Mouse (Mus musculus): Measurements from ENCODE around the gene Clec3a.

Gene Clec3a

GRCm38 (mm10) chr8:114417786-114418185, at the start of gene Clec3a:
Gene Clec3a (plus strand): TSS chr8:114418086.
- DNase-seq = no peak

GRCm38 (mm10) chr8:114369038-114369976, 48.6 kb upstream of the Clec3a start:
- peak; percentile 84 for DNase-seq

GRCm38 (mm10) chr8:114374390-114374789, 43.5 kb upstream of the Clec3a start:
- no peak for DNase-seq

- DNase-seq = no peak
These were observed 33.7 kb upstream of the Clec3a start for GRCm38 (mm10) chr8:114384189-114384588.

DNA sequence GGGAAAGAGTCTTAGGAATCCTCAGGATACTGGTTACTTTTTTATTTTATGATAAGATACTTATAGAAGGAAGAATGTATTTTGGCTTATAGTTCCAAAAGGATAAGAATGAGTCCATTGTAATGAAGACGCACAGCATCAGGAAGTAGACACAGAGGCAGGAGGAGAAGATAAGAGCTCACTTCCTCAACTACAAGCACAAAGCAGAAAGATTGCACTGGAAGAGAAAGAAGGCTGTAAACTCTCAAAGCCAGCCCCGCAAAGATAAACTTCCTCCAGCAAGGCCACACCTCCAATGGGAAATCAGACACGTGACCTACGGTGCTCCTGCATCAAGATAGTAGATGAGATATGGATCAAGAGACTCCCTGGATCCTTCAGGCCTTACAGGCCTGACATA, 30.4 kb upstream of the Clec3a start:
- no peak for DNase-seq

- no peak for DNase-seq
These were observed 27.2 kb upstream of the Clec3a start for GRCm38 (mm10) chr8:114390465-114391254.

- no peak for DNase-seq
These were observed 19.6 kb upstream of the Clec3a start for GRCm38 (mm10) chr8:114398326-114398725.

DNA sequence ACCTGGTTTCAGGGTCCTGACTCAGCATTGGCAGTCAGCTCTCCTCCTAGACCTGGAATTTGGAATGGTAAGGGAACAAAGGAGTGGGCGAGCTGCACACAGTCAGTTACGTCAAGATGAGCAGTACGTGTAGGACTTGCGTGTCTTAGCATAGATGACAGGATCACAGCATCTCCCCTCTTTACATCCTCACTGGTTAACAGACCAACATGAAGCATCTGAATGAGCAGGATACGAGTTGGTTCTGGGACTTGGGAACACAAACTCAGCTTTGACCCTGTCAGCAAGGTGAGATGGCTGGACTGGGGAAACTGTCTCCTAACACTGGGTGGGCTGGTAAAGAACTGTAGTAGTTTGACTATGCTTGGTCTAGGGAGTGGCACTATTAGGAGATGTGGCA, 18.6 kb upstream of the Clec3a start:
- no peak for DNase-seq

DNA sequence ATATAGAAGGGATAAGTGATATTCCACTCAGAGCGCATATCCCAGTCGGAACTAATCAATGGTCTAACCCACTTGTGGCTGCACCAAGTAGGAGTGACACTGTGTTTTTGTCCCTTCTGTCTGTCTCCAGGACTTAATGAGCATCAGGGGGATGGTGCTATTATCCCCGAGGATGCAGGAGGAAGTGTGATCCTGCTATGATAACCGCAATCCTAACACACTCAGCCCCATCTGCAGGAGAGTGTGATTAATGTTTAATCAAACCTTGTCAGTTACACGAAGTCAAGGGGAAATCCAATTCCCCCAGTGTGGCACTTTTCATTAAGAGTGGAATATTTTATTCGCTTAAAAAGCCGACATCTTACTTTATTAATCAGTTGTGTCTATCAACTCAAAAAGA, 16.2 kb upstream of the Clec3a start:
- no peak for DNase-seq

GRCm38 (mm10) chr8:114411421-114411820, 6.5 kb upstream of the Clec3a start:
- DNase-seq = no peak

GRCm38 (mm10) chr8:114418486-114418885, 600 bp downstream of the Clec3a start:
- no peak for DNase-seq

DNA sequence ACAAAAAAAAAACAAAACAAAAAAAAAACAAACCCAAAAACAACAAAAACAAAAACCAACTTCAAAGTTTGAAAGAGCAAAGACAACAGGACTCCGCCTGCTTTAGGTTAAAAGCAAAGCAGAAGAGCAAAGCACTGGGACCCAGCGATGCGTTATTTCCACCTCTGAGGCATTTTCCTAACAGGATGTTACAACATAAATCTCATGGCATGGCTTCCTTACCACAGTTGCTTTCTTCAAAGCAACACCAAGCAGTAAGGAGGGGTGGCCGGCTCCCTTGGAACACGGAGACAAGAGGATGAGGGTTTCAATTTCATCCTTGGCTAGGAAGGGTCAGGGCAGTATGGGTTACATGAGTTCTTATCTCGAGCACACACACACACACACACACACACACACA, 1.0 kb downstream of the Clec3a start:
- no peak for DNase-seq

GRCm38 (mm10) chr8:114421544-114421943, 3.7 kb downstream of the Clec3a start:
- DNase-seq = no peak

- DNase-seq = peak; percentile 41
These were observed 20.4 kb downstream of the Clec3a start for GRCm38 (mm10) chr8:114438236-114438635.

GRCm38 (mm10) chr8:114439334-114440204, 21.7 kb downstream of the Clec3a start, which contains the start of gene Wwox:
Gene Wwox (plus strand): TSS chr8:114439655.
- peak; percentile 100 for DNase-seq

DNA sequence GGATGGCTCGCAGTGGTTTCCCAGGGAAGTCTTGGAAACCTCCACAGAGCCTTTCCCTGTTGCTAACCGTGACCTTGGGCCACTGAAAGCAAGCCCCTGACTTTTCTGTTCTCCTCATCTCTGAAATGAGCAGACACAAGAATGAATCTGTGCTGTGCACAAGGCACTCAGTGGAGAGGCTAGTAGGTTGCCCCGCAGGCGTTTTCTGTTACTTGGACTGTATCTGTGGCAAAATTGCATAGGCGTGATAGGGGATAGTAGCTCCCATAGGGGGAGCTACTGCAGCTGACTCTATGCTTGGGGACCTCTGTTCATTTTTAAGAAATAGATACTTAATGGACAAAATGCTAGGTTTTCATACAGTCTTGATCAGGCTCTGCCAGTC, 22.3 kb downstream of the Clec3a start:
- no peak for DNase-seq

DNA sequence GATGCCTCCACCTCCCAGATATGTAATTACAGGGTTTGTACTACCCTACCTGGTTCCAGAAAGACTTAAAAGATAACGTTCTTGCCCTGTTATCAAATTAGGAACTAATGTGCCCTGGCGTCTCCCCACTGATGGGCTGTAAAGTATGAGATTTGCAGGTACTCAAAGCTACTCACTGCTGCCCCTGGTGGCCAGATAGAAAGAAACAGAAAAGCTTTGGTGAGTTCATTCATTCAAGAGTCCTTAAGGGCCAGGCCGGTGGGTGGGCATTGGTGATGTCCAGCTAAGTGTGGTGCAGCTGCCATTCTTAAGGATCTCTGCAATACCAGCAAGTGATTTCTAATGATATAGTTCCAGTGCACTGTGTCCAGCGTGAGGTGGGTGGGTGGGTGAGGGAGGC, 23.7 kb downstream of the Clec3a start:
- no peak for DNase-seq

GRCm38 (mm10) chr8:114446884-114447283, 29.0 kb downstream of the Clec3a start:
- no peak for DNase-seq

GRCm38 (mm10) chr8:114452278-114452677, 34.4 kb downstream of the Clec3a start:
- no peak for DNase-seq

- peak; percentile 68 for DNase-seq
These were observed 34.9 kb downstream of the Clec3a start for GRCm38 (mm10) chr8:114452781-114453221.

- DNase-seq = no peak
These were observed 37.4 kb downstream of the Clec3a start for GRCm38 (mm10) chr8:114455302-114455701.

GRCm38 (mm10) chr8:114455953-114456352, 38.1 kb downstream of the Clec3a start:
- peak; percentile 33 for DNase-seq

Data from cerebellum, adult 11 months (tissue).